Mouse (Mus musculus) neural tube, embryonic 13.5 days (tissue): ENCODE results near the gene Pax8. TPM values are rescaled to one million over a fixed set of nuclear protein-coding genes. Genes with fewer than 3 reads are reported as not detected.

Source experiments
- ATAC-seq: fragments of 200-750 bp; cut with Nextera tagmentation; 2 replicates; pipeline ENCODE4 v1.8.0; 2017; ENCODE audit warnings: low read depth, mild to moderate bottlenecking, moderate TSS enrichment, moderate library complexity
- H3K27ac ChIP-seq: fragments of 300-500 bp; sonication (generic); replicated peaks from 2 replicates; pipeline ENCODE4 v1.5.1; 2015; ENCODE audit warnings: moderate library complexity, mild to moderate bottlenecking, inconsistent platforms
- H3K27me3 ChIP-seq: fragments of 300-500 bp; sonication (generic); 2 replicates; pipeline ENCODE4 v1.6.1; 2015; ENCODE audit warnings: mild to moderate bottlenecking, inconsistent platforms
- H3K36me3 ChIP-seq: fragments of 300-500 bp; sonication (generic); 2 replicates; pipeline ENCODE4 v1.6.1; 2015; ENCODE audit warnings: mild to moderate bottlenecking, inconsistent platforms
- H3K4me1 ChIP-seq: fragments of 300-500 bp; sonication (generic); replicated peaks from 2 replicates; pipeline ENCODE4 v1.6.1; 2015; ENCODE audit warnings: inconsistent platforms
- H3K4me2 ChIP-seq: fragments of 300-500 bp; sonication (generic); 2 replicates; pipeline ENCODE4 v1.6.1; 2015; ENCODE audit warnings: inconsistent platforms, mild to moderate bottlenecking, moderate library complexity
- H3K4me3 ChIP-seq: fragments of 300-500 bp; sonication (generic); 2 replicates; pipeline ENCODE4 v1.5.1; 2015; ENCODE audit warnings: mild to moderate bottlenecking, inconsistent platforms
- H3K9ac ChIP-seq: fragments of 300-500 bp; sonication (generic); 2 replicates; pipeline ENCODE4 v1.6.1; 2015; ENCODE audit warnings: moderate library complexity, mild to moderate bottlenecking, inconsistent platforms
- H3K9me3 ChIP-seq: fragments of 300-500 bp; sonication (generic); 2 replicates; pipeline ENCODE4 v1.6.1; 2016; ENCODE audit warnings: inconsistent platforms
- WGBS: fragments of 180-500 bp; shearing (Covaris S2); methylation state at CpG from one replicate; pipeline ENCODE4 v1.1.7; 2015; 5-methylcytosine and 5-hydroxymethylcytosine counted together
- polyA plus RNA-seq: library from polyadenylated mRNA; unstranded; fragments of >200 nt; fragmentation: Nextera tagmentation; extraction: Ambion mirVana; gene quantifications from 2 replicates; pipeline ENCODE4 v1.2.1, GENCODE M21; 2015

The Pax8 gene
- polyA plus RNA-seq, 1 experiment from 2014 or later = 53.2 TPM

DNA sequence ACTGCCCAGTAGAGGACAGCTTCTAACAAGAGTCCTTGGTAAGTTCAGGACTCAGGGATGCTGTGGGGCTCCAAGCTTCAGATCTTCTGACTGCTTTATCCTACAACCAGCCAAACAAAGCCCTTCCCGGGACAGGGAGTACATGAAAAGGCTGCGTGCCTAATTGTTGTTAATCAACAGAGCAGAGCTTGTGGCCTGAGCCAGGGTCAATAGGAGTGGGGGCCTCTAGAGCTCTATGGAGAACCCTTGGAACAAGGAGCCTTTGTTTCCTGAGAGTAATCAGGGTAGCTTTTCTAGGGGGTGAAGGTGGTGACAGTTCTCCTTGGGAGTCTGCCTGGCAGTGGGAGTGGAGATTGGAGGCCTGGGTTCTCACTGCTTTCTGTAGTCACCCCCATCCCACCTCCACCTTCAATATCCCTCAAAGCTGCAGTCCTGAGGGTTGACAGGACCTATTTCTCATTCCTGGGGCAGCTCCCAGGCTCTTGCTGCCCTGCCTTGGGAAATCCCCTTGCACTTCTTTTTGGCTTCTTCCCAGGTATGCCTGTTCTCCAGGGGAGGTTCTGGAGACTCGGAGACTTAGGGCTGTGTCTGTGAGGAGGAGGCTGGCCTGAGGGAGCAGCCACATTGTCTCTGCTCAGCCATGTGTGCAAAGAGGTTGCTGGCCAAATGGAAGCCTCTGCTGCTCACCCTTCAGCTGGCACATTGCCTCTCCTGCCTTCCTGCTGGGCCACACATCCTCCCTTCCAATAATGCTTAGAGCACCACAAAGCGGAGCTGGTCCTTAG is 67.5 kb downstream of the Pax8 start:
- peaks cover 6% of the 10 kb centered on the region for H3K27me3 ChIP-seq
- H3K36me3 ChIP-seq = no peaks in the 10 kb centered on the region
- 21% methylated on average over 4 of the region's 4 CpGs for WGBS
- H3K9ac ChIP-seq = no peak overlapping the region
- ATAC-seq = no peak
- no peaks in the 10 kb centered on the region for H3K9me3 ChIP-seq
- peaks cover 25% of the 10 kb centered on the region for H3K4me1 ChIP-seq
- no peak overlapping the region for H3K4me3 ChIP-seq
- H3K27ac ChIP-seq = no peak overlapping the region
- H3K4me2 ChIP-seq = no peak overlapping the region

DNA sequence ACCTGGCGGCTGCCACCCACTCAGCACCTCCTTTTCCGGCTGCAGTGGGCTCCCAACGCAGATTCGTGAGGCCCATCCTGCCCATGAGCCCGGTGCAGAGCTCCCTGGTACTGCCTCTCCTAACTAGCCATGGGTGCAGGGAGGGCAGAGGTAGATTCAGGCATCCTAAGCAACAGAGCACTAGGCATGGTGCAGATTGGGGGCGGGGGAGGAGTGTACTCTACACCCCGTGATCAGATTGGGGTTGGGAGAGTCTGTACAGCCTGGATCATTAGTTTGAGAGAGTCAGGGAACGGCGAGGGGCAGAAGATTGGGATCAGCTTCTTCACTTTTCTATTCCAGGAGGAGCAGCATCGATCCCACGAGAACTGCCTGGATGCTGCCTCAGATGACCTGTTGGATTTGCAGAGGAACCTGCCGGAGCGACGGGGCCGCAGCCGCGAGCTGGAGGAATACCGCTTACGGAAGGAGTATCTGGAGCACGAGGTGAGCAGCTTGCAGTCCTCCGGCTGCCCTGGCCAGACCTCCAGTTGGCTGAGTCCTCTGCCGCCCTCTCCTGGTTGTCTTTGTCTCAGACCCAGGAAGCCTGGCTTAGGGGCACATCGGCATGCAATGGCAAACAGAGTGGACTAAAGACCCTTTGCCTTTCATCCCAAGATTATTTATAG is 69.9 kb downstream of the Pax8 start:
- Histone ChIP-seq H3K4me3 (peak overlapping the region; percentile 23), H3K9me3 (no peaks in the 10 kb centered on the region), H3K36me3 (no peaks in the 10 kb centered on the region), H3K27ac (no peak overlapping the region), H3K9ac (peak overlapping the region; percentile 58), H3K27me3 (peaks cover 6% of the 10 kb centered on the region), H3K4me1 (peaks cover 16% of the 10 kb centered on the region), H3K4me2 (peak overlapping the region; percentile 56)
- peak; percentile 74; the same call in 1 of the 2 replicates for ATAC-seq
- 12% methylated on average over 23 of the region's 23 CpGs for WGBS

DNA sequence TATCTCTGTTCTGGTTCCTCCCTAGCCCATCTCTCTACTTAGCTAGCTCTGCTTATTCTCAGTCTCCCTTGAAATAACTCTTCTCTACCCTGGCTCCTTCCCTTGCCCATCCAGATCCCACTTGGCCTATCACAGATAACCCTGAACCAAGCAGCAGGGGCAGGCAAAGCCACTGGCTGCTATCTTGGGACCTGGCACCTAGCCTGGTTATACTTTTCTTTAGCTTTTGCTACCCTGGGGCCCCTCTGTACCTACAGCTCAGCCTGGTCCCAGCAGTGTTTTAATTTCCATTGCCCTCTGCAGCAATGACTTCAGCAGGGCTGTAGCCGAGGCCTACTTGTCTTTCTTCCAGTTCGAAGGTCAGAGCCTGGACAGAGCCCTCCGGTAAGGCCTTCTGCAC is 74.7 kb downstream of the Pax8 start:
- Histone ChIP-seq H3K4me3 (no peak overlapping the region), H3K27me3 (peaks cover 3% of the 10 kb centered on the region; the same call in 1 of the 2 replicates), H3K4me1 (peaks cover 6% of the 10 kb centered on the region), H3K9me3 (no peaks in the 10 kb centered on the region), H3K4me2 (no peak overlapping the region), H3K9ac (no peak overlapping the region), H3K36me3 (no peaks in the 10 kb centered on the region), H3K27ac (no peak overlapping the region)
- 88% methylated on average over 3 of the region's 3 CpGs for WGBS
- no peak for ATAC-seq

DNA sequence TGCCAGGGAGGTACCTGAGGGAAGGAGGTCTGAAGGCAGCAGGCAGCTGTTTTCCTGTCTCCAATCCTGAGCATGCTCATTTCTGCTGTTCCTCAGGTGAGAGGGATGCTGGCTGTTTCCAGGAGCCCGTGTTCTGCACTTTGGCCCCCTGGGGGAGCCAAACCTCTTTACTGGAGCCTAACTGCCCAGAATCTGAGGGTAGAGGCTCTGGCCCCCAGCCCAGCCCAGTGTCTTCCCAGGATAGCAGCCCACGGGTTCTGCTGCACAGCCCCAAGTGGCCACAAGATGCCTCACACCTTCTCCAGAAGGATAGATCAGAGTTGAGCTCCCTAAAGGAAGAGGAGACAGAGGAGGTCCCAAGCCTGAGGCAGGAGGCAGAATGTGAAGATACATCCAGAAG is 78.3 kb downstream of the Pax8 start:
- no peak overlapping the region for H3K4me2 ChIP-seq
- WGBS = 15% methylated on average over 2 of the region's 2 CpGs
- no peaks in the 10 kb centered on the region for H3K27me3 ChIP-seq
- H3K4me1 ChIP-seq = no peaks in the 10 kb centered on the region
- no peaks in the 10 kb centered on the region for H3K36me3 ChIP-seq
- no peak overlapping the region for H3K27ac ChIP-seq
- no peak overlapping the region for H3K4me3 ChIP-seq
- no peak overlapping the region for H3K9ac ChIP-seq
- no peak for ATAC-seq
- H3K9me3 ChIP-seq = no peaks in the 10 kb centered on the region

DNA sequence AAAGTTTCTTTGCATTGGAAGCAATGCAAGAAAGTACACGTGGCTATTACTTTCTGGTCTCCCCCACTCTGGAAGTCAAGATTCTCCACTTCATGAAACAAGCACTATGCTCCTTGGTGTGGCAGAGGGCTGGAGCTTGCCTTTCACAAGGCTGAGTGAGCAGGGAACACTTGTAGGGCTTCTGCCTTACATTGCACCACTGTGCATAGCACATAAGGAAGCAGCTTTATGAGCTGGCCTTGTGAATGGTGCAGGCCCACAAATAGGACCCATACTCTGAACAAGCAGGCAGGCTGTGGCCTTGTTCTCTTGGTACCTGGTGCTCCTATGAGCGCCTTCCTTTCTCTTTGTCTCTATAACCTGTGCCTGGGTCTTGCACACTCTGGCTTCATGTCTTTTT is 82.1 kb downstream of the Pax8 start:
- Histone ChIP-seq H3K27ac (no peak overlapping the region), H3K36me3 (no peaks in the 10 kb centered on the region), H3K4me3 (no peak overlapping the region), H3K4me2 (no peak overlapping the region), H3K9ac (no peak overlapping the region), H3K9me3 (no peaks in the 10 kb centered on the region), H3K4me1 (no peaks in the 10 kb centered on the region), H3K27me3 (no peaks in the 10 kb centered on the region)
- no peak for ATAC-seq
- 79% methylated on average over 2 of the region's 2 CpGs for WGBS

DNA sequence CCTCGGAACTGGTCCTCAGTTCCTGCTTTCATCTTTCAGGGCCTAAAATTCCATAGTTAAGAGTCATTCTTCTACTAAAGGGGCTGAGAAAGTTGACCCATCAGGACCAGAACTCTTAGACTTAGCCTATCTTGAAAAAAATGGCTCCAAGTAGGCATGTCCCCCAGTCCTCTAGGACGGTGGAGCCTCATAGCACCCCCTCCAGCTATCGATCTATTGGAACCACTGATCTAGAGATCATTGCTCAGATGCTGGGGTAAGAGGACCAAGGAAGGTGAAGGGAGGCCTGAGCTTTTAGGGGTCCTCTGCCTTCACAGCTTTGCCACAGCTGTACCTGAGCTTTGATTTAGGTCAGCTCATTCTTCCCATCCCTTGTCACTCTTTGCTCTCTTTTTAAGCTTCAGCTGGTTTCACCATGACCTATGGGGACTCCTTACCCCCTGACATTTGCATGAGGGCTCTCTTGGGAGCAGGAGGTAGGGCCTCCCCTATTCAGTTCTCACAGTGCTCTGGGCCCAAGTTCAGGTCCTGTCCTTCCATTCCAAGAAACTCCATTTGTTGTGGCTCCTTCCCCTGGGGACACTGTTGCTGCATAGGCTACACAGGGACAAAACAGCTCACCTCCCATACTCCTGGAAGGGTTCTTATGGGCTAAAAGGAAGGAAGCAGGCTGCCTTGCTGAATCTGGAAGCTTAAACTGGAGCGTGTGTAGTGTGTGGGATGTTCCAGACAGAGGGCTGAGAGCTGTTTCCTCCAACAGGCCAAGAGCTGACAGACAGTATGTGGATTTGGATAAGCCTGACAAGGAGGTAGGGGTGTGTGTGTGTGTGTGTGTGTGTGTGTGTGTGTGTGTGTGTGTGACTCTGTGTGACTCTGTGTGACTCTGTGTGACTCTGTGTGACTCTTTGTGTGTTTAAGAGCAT is 87.8 kb downstream of the Pax8 start:
- H3K27me3 ChIP-seq = no peaks in the 10 kb centered on the region
- no peaks in the 10 kb centered on the region for H3K9me3 ChIP-seq
- H3K27ac ChIP-seq = no peak overlapping the region
- no peak overlapping the region for H3K4me3 ChIP-seq
- no peaks in the 10 kb centered on the region for H3K4me1 ChIP-seq
- ATAC-seq = no peak
- 88% methylated on average over 4 of the region's 4 CpGs for WGBS
- no peak overlapping the region for H3K4me2 ChIP-seq
- H3K36me3 ChIP-seq = no peaks in the 10 kb centered on the region
- H3K9ac ChIP-seq = no peak overlapping the region

DNA sequence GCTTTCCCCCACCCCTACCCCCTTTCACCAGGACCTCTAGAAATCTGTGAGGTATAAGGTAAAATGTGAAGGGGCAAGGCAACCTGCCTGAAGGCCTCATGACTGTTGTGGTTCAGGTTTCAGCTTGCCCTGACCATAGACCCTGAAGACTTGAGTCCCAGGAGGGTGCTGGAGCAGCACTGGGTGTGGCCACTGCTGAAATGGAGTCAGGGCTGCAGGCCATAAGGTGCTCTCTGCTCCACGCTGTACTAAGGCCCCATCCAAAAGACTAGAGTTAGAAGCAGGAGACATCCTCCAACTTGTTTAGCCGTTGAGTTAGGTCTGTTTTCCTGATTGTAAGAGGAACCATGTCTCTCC is 88.5 kb downstream of the Pax8 start:
- no peak overlapping the region for H3K27ac ChIP-seq
- H3K4me3 ChIP-seq = no peak overlapping the region
- H3K4me1 ChIP-seq = no peaks in the 10 kb centered on the region
- no peak for ATAC-seq
- no peak overlapping the region for H3K4me2 ChIP-seq
- 98% methylated on average over 2 of the region's 2 CpGs for WGBS
- no peak overlapping the region for H3K9ac ChIP-seq
- no peaks in the 10 kb centered on the region for H3K36me3 ChIP-seq
- H3K9me3 ChIP-seq = no peaks in the 10 kb centered on the region
- H3K27me3 ChIP-seq = no peaks in the 10 kb centered on the region

DNA sequence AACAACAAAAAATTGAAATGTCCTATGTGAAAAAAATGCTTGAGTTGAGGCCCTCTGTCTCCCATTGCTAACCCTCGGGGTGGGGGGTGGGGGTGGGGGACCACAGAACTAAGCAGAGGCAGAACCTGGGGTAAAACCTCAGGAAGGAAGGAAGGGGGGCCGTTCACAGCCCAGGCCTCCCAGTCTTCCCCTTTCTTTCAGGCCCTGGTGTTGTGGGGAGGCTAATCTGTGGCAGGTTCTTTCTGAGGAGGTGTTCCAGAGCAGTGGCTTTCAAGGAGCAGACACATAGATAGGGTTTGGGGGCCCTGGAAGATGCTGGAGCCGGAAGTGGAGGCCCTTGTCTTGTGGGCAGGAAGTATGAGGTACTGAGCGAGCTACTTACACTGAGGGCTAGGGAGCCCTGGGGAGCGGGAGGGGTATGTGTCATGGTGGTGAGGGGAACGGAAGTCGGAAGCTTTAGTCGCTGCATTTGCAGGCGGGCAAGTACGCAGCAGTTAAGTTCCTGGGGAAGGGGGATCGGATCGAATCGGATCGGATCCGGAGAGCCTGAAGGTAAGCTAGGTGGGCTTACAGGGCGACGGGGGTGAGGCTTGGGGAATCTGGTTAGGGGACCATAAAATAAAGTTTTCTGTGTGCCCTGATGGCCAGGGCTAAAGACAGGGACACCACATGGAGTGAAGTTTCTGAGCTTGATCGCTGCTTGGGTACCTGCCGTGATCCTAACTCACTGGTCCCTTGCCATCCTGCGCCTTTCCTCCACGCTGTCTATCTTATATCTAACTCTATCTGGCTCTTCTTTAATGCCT is 89.0 kb downstream of the Pax8 start:
- H3K4me2 ChIP-seq = no peak overlapping the region
- no peak overlapping the region for H3K27ac ChIP-seq
- WGBS = 94% methylated on average over 21 of the region's 21 CpGs
- H3K4me1 ChIP-seq = no peaks in the 10 kb centered on the region
- no peak overlapping the region for H3K9ac ChIP-seq
- H3K9me3 ChIP-seq = no peaks in the 10 kb centered on the region
- ATAC-seq = no peak
- no peak overlapping the region for H3K4me3 ChIP-seq
- H3K27me3 ChIP-seq = no peaks in the 10 kb centered on the region
- no peaks in the 10 kb centered on the region for H3K36me3 ChIP-seq

DNA sequence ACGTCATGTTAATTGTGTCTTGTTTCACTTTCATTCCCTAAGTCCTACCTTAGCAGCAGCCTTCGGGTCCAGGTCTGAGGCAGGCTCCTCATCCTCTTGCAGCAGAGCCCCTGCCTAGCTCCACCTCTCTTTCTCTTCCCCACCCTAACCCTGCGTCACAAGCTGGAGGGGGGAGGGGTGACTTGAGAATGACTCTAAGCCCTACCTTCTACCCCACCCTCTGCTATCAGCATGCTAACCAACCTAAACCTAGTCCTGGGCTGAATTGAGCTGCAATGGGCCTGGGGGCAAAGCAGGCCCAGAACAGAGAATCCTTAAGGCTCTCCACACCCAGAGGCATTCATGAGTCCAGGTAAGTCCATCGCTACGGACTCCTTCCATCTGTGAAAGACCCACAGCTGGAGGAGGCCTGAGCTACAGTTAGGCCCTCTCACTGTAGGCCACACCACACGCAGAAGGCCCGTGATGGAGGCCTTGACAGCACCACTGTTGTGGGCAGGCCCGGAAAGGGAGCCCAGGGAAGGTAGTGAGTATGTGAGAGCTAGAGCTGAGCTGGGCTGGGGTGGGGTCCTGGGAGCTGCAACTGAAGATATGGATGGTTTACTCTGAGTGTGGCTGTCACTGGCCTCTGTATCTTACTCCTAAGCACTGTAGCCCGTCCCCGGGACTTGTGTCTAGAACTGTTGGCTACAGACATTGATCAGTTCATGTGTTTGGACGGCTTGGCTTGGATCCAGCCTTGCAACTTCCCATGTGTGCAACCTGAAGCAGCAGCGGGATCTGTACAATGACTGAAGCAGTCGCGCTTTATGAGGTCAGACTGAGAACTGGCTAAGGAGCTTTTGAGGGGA is 90.1 kb downstream of the Pax8 start:
- Histone ChIP-seq H3K36me3 (no peaks in the 10 kb centered on the region), H3K27me3 (no peaks in the 10 kb centered on the region), H3K4me3 (no peak overlapping the region), H3K9me3 (no peaks in the 10 kb centered on the region), H3K4me2 (no peak overlapping the region), H3K27ac (no peak overlapping the region), H3K4me1 (no peaks in the 10 kb centered on the region), H3K9ac (no peak overlapping the region)
- no peak for ATAC-seq
- 85% methylated on average over 14 of the region's 14 CpGs for WGBS

DNA sequence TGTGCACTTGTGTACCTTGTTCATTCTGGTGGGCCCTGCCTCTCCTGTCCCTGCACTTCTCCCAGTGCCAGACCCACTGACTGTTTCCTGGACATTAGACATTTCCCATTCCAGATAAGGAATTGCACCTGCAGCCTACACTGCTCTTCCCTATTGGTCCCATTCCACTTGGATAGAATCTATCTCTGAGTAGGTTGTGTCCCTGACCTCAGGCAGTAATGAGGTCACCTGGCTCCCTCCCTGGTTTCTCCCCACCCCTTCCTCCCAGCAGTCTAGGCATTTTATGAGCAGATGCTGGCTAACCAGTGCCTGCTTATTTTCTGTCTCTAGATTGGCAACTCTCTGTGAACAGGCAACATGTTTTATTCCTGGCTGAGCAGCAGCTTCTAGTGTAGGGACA is 91.0 kb downstream of the Pax8 start:
- no peak overlapping the region for H3K4me2 ChIP-seq
- no peaks in the 10 kb centered on the region for H3K27me3 ChIP-seq
- no peaks in the 10 kb centered on the region for H3K9me3 ChIP-seq
- H3K36me3 ChIP-seq = no peaks in the 10 kb centered on the region
- ATAC-seq = no peak
- H3K4me3 ChIP-seq = no peak overlapping the region
- H3K4me1 ChIP-seq = no peaks in the 10 kb centered on the region
- H3K9ac ChIP-seq = no peak overlapping the region
- no peak overlapping the region for H3K27ac ChIP-seq

DNA sequence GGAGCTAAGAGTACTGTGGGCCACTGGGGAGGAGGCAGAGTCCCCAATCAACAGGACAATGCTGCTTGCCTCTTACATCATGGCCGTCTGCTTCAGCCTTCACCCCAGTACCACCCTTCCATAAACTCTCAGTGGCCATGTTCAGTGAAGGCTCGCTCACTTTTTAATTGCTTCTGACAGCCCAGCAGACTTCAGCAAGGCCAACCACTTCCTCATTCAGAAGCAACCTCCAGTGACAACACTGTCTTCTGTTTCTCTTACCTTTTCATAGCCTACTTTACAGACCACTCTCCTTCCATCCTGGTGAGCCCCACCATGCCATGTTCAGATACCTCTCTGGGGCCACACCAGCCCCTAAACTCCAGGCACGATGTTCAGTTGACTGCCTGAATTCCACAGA is 91.8 kb downstream of the Pax8 start:
- WGBS = 85% methylated on average over 3 of the region's 3 CpGs

More for the DNA sequence above, 91.8 kb downstream of the Pax8 start:
- H3K27me3 ChIP-seq = no peaks in the 10 kb centered on the region
- no peaks in the 10 kb centered on the region for H3K36me3 ChIP-seq
- H3K4me3 ChIP-seq = no peak overlapping the region
- no peak for ATAC-seq
- H3K4me2 ChIP-seq = no peak overlapping the region
- H3K9me3 ChIP-seq = no peaks in the 10 kb centered on the region
- no peaks in the 10 kb centered on the region for H3K4me1 ChIP-seq
- H3K9ac ChIP-seq = no peak overlapping the region
- no peak overlapping the region for H3K27ac ChIP-seq
